7 mouse cellular contexts compared by ENCODE assay signal in the genomic region with DNA sequence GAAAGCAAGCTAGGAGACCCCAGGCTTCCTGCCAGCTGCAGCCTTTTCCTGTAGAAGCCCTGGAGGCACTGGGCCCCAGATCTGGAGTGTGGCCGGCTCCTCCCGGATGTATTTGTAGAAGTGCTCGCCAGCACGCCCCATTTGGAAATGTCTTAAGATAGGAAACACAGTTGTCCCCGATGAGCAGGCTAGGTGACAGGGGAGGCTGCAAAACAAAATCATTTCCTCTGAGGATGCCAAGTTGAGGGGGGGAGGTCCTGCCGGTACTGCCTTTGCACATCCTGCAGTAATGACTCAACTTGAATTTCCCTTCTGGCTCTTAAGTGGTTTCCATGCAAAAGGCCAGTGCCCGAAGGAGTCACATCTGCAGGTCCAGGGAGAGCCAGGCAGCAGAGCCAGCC.
DNase-seq lines count a peak whose midpoint lies in the region; ATAC-seq lines count a peak whose summit lies in the region.

No protein-coding gene starts in this region.

- H3K4me3 ChIP-seq in heart, embryonic 15.5 days, result no peak overlapping the region
- H3K4me3 ChIP-seq in liver, embryonic 13.5 days (replicated peaks), result no peak overlapping the region
- H3K4me3 ChIP-seq in midbrain, embryonic 16.5 days (ENCODE audit: low read depth, low read length), result no peak overlapping the region

- H3K9me3 ChIP-seq in heart, embryonic 15.5 days (replicated peaks), result no peaks in the 10 kb centered on the region
- H3K9me3 ChIP-seq in liver, embryonic 13.5 days (replicated peaks), result no peaks in the 10 kb centered on the region
- no peaks in the 10 kb centered on the region for H3K9me3 ChIP-seq in midbrain, embryonic 16.5 days (replicated peaks; ENCODE audit: control insufficient read depth, low read length, poor library complexity, severe bottlenecking)

- H3K27ac ChIP-seq in heart, embryonic 15.5 days, result peak overlapping the region; percentile 72; the same call in 1 of the 2 replicates
- H3K27ac ChIP-seq in liver, embryonic 13.5 days, result peak overlapping the region; percentile 11; the same call in 1 of the 2 replicates
- no peak overlapping the region for H3K27ac ChIP-seq in midbrain, embryonic 16.5 days (ENCODE audit: low read length)

- peak; percentile 56 for ATAC-seq in heart, embryonic 15.5 days (replicated peaks; ENCODE audit: insufficient number of reproducible peaks, insufficient read depth, low FRiP score, low read depth)
- ATAC-seq in liver, embryonic 13.5 days (ENCODE audit: low read depth), result no peak
- ATAC-seq in midbrain, embryonic 16.5 days, result no peak

- no peaks in the 10 kb centered on the region for H3K27me3 ChIP-seq in heart, embryonic 15.5 days
- H3K27me3 ChIP-seq in liver, embryonic 13.5 days, result no peaks in the 10 kb centered on the region
- no peaks in the 10 kb centered on the region for H3K27me3 ChIP-seq in midbrain, embryonic 16.5 days (ENCODE audit: control insufficient read depth, insufficient read depth, low read depth, low read length)

- no peak overlapping the region for H3K4me2 ChIP-seq in heart, embryonic 15.5 days
- H3K4me2 ChIP-seq in liver, embryonic 13.5 days, result no peak overlapping the region
- no peak overlapping the region for H3K4me2 ChIP-seq in midbrain, embryonic 16.5 days (ENCODE audit: low read length)

- peak; percentile 65 for DNase-seq in MN1 (ENCODE audit: low spot score)
- DNase-seq in adrenal gland, postnatal 14 days, result peak; percentile 59
- no peak for DNase-seq in liver, embryonic 13.5 days
- DNase-seq in layer of hippocampus, postnatal 25 days (ENCODE audit: extremely low spot score in 1 of 2, low spot score in 1 of 2), result no peak
- DNase-seq in cerebellum, adult 11 months, result no peak

- H3K9ac ChIP-seq in heart, embryonic 15.5 days, result no peak overlapping the region
- no peak overlapping the region for H3K9ac ChIP-seq in liver, embryonic 13.5 days
- no peak overlapping the region for H3K9ac ChIP-seq in midbrain, embryonic 16.5 days (ENCODE audit: low read depth, low read length)

- peaks cover 7% of the 10 kb centered on the region for H3K4me1 ChIP-seq in heart, embryonic 15.5 days (replicated peaks)
- H3K4me1 ChIP-seq in liver, embryonic 13.5 days (replicated peaks), result peaks cover 12% of the 10 kb centered on the region
- no peaks in the 10 kb centered on the region for H3K4me1 ChIP-seq in midbrain, embryonic 16.5 days (ENCODE audit: control insufficient read depth, insufficient read depth, low read length)

- no peaks in the 10 kb centered on the region for H3K36me3 ChIP-seq in heart, embryonic 15.5 days
- H3K36me3 ChIP-seq in liver, embryonic 13.5 days, result no peaks in the 10 kb centered on the region
- H3K36me3 ChIP-seq in midbrain, embryonic 16.5 days (ENCODE audit: control insufficient read depth, insufficient read depth, low read length), result no peaks in the 10 kb centered on the region

- 46% methylated on average over 7 of the region's 7 CpGs for WGBS in heart, embryonic 15.5 days
- 36% methylated on average over 7 of the region's 7 CpGs for WGBS in liver, embryonic 13.5 days (ENCODE audit: insufficient replicate concordance)
- WGBS in midbrain, embryonic 16.5 days, result 80% methylated on average over 7 of the region's 7 CpGs

Comparison
In these comparisons a context has a peak if more than half of its experiments do, and no peak if none do; other contexts are left out.
1. DNase-seq: peak in MN1 (single experiment) and adrenal gland, postnatal 14 days (single experiment); none in liver, embryonic 13.5 days (single experiment), layer of hippocampus, postnatal 25 days (0 of 2) and cerebellum, adult 11 months (single experiment).